Mouse (Mus musculus): ENCODE data around the gene Rin3. TPM values are rescaled to one million over a fixed set of nuclear protein-coding genes. Genes with fewer than 3 reads are reported as not detected.
"Not testable (repeated sequence)": the region's sequence is repeated elsewhere in the genome, so short reads cannot be mapped to it uniquely, and the experiment has no call there.

Rin3 gene
- 10 to 100 TPM; 19.2 to 21.6 TPM for total RNA-seq (2021)
- long read RNA-seq, experiment 1, partial matches to known transcripts = 9 of 10 reads
- long read RNA-seq, experiment 1, other reads (novel, unspliced or antisense) = 1 of 10 reads
- long read RNA-seq, experiment 2, partial matches to known transcripts = 1 of 2 reads
- long read RNA-seq, experiment 2, other reads (novel, unspliced or antisense) = 0 of 2 reads

DNA sequence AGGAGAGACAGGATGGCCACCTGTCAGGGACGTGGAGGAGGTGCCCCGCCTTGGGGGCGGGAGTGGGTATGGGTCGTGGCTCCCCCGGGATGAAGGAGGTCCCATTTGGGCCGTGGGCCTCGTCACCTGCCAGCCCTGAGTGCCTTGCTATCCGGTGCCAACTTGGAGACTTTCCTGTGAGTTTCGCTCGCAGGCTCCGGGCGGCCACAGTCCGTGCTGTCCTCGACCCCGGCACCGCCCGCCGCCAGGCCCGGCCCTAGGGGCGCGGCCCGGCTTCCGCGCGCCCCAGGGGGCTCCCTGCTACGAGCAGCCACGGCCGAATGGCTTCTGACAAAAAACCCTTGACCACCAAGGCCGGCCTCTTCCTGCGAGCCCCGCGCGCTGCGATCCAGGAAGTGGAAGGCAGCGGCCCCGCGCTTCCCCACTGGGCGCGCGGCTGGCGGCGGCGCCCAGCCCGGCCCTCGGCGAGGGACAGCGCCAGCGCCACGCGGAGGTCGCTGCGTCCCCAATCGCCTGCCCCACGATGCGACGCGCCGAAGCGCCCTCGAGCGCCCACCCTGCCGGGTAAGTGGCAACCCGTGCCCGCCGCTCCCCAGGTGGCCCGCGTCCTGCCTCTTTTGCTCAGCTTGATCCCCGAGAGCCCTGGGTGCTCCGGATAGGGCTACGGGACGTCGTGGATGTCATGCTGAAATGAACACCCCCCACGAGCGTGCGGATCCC is at the start of gene Rin3:
Gene Rin3, plus strand, starts transcription at position 286 of the 720 bp plus-strand sequence.
- peak; percentile 77 for DNase-seq

DNA sequence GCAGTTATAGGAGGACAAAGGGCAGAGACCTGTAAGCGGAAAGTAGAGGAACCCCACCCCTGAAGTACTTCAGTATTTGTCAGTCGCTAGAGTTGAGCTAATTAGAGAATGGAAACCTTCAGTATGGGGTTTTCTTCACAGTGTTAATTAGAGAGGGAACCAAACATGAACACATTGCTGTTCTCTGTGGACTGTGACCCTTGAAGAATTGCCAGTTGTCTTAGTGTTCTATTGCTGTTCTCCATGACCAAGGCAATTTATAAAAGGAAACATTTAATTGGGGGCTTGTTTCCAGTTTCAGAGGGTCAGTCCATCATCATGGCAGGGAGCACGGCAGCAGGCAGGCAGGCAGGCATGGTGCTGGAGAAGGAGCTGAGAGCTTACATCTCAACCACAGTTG is 47.3 kb upstream of the Rin3 start:
- DNase-seq = no peak

DNA sequence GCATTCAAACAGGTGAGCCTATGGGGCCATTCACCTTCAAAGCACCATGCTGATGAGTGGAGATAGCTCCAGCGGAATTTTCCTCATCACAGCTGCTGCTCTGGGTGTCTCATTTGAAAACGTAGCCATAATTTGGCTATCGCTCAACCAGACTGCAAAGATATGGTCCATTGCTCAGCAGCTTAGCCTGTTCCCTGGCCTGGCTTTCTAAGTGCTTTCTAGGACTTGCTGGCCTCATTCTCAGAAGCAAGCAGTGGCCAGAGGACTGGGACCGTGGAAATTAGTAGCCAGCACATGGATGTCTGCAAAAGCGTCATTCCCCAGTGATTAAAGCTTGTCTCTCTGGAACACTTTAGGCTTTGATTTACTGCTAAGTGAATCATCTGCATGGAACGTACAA is 46.5 kb upstream of the Rin3 start:
- no peak for DNase-seq

DNA sequence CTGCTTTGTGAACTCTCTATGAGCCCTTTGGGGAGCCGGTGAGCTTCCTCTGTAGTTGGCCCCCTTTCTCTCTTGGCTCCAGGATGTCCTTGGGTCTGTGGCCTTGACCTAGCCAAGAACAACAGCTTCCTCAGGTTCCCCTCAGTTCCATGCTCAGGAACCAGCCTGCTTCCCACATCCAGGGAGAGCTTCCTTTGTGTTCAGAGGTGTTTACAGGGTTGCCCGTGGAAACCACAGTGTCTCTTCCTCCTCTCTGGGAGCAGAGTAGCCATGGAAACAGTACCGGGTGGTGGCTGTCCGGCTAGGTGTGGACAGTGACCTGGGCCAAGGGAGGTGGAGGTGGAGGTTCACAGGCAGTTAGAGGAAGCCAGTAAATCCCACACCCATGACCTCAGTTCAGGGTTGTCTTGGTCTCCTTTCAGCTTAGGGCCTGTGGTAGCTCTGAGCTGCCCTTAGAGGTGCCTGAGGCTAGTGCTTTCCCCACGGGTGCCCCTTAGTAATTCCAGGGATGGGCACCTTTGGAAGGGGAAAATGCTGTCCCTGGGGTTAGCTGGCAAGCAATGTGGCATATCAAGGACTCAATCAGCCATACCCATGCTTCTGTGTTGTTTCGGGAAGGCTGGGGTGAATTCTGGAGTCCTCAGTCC is 40.6 kb upstream of the Rin3 start:
- peak; percentile 7 for DNase-seq

DNA sequence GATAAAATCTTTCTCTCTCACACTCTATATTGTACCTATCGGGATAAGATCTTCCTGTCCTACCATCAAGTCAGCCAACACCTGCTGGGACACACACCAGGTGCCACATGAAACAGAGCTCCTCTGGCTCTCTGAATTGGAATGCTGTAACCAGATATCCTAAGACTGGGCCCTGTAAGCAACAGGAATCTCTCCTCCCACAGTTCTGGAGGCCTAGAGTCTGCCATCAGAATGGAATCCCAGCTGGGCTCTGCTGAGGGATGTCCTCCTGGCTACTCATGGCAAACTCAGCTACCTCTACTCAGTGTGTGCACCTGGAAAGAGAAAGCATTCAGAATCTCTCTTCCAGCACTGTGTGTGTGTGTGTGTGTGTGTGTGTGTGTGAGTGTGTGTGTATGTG is 38.9 kb upstream of the Rin3 start:
- no peak for DNase-seq

DNA sequence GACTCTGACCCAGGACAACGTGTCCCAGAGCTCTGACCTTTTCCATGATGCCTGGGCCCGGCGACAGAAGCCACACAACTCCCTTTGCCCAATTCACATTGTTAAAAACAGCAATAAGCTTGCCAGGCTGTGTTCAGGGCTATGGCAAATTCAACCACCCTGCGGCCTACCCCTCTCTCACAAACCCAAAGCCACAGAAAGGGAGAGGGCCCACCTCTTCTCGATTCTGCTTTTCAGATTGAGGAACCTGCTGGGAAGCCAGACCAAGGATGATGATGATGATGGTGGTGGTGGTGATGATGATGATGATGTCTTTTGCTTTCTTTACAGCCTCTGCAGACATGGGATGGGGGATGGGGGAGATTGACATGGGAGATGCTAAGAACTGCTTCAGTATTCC is 36.6 kb upstream of the Rin3 start:
- DNase-seq = no peak

DNA sequence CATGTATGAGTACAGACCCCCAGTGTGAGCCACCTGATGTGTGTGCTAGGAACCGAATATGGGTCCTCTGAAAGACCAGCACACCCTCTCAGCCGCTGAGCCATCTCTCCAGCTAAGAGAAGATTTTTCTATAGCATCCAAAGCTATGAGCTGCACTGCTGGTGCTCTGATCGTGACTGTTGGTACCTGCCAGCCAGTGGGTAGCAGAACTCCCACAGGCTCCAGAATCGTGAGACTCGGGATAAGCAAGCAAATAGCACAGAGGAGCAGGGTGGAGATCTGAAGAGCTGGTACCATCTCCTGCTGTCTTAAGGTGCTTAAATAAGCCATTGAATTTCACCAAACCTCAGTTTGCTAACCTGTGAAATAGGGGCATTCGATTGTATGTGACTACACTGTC is 34.7 kb upstream of the Rin3 start:
- no peak for DNase-seq

DNA sequence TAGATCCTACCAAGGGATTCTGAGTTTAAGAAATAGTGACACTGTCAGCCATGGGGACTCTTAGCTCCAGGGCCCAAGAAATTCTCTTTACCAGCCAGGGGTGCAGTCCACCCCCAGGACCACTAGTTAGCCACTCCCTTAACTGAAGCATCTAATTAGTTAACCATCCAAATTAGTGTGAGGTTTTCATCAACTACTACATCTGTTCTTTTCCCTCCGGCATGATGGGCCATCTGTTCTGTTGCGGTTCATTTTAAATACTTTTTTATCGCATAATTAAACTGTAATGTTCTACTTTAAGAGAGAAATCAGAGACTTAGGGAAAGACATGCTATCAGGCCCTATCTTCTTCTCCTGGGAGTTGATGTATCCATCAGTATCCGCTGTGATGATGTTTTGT is 32.5 kb upstream of the Rin3 start:
- DNase-seq = no peak

DNA sequence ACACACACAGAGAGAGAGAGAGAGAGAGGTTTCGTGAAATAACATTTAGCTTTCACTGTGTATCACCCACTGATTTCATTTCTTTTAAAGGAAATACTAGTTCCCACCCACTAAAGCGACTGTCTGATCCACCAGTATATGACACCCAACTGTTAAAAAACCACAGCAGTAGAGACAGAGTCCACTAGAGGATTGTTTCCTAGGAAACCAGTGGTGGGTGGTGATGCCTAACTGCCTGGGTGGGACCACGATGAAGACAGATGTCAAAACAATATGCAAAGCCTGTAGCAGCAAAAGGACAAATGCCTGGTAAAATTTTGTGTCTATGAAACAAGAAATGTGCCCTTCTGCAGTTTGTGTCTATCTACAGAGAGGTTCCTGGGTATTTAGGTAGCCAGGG is 31.8 kb upstream of the Rin3 start:
- no peak for DNase-seq

DNA sequence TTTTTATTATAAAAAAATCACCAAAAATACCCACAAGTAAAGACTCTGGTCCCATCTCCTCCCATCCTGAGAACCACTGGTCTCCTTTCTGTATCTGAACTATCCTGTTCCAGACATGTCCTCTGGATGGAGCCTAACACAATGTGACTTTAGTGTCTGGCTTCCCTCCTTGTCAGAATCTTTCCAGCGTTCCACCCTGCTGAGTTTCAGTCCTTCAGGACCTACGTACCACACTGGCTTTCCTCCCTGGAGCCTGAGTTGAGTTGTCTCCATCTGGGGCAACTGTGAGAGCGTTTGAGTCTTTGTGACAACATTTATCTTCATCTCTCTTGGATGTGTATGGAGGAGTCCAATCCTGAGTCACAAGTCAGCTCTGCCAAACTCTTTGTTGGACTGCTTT is 30.9 kb upstream of the Rin3 start:
- DNase-seq = no peak

DNA sequence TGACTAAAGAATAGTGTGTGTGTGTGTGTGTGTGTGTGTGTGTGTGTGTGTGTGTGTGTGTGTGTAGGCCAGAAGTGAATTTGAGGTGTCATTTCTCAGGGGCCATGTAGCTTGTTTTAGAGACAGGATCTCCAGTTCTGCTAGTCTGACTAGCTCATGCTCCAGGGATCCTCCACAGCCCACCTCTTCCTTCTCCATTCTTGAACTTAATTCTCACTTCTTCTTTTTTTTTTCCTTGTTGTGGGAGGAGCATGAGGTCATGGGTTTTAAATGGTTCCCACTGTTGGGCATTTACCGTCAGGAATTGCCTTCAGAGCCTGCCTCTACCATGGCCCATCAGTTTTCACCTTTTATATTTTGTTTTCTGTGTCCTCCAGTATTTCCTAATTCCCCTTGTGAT is 30.3 kb upstream of the Rin3 start:
- no peak for DNase-seq

DNA sequence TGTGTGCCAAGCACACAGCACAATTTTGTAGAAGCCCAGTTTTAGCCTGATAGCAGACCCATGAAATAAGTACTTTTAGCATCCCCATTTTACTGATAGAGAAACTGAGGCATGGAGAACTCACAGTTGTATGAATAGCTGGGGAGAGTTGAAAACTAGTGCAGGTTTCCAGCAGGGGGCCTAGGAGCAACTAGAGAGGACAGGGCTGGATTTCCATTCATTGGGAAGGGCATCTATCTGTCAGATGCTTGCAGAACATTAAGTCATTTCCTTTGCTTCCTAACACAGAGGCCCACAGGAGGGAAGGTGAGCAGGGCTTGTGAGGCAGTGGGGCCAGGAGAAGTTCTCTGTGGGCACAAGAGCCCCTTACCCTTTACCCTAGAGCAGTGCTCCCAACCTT is 27.8 kb upstream of the Rin3 start:
- DNase-seq = no peak

DNA sequence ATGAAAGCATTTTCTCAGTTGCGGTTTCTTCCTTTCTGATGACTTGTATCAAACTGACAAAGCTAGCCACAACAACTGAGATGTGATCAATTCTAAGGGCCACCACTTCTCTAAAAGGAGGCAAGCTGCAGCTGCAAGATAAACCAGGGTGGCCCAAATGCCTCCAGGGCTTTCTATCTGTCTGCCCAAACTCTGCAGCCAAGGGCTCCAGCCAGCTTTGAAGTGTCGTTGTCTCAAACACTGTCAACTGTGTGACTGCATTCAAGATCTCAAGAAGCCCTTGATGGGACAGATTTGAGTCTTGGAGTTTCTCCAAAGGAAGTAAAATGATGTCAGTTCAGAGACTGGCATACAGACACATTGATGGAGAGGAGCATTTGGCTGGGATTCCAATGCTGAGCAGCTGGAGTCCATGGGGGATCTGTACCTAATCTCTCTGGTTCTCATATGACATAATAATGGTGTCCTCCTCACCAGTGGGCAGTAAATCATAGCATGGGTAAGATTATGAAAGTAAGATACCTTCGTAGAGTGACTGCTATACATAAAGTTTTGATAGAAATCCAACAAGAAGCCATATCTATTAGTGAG is 24.2 kb upstream of the Rin3 start:
- DNase-seq = no peak

DNA sequence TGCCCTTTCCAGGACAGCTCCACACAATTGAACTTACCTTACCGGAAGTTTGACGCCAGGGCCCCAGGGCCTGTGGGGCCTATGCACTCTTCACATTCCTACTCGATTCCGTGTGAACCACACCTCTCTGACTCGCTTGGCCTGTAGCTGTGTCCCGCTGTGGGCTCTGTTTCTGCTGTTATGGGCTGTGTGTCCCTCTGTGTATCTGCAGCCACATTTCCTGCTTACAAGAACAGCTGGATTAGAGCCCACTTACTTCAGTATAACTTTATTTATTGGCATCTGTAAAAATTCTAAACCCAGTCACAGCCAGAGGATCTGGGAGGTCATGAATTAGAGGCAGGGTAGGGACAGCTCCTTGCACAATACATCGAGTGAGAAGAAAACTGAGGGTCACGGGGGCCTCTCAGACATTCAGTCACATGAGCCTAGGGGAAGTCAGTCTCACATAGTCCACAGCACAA is 20.9 kb upstream of the Rin3 start:
- DNase-seq = no peak

DNA sequence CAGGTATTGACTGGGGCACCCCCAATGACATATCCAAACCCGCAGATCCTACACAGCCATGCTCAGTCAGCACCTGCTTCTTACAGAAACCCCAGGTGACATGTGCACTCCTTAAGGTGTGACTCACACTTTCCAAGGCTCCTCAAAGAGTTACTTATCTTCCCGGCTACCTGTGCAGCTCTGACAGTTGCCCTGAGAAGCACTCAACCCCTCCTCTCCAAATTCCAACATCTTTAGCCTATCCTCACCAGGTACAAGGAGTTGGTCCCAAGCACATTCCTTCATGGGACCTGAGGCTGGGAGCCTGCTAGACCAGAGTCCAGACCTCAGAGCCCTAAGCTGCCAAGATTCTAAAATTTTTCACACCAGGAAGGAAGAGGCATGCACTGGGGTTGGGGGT is 20.0 kb upstream of the Rin3 start:
- no peak for DNase-seq

DNA sequence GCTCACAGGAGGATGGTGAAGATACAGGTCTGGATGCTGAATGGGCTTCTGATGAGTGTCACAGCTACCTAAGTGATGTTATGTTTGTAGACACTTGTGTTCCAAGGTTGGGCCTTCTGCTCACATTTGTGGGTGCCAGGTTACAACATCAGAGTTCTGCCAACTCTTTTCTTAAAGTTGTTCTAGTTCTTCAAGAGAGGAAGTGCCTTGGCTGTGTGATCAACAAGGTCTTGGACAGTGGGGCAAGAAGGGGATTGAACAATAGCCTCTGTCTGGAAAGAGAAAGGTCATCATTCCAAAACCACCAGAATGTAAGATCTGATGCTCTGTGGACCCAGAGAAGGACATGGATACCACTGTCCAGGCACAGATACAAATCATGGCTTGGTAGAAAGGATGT is 19.6 kb upstream of the Rin3 start:
- no peak for DNase-seq

DNA sequence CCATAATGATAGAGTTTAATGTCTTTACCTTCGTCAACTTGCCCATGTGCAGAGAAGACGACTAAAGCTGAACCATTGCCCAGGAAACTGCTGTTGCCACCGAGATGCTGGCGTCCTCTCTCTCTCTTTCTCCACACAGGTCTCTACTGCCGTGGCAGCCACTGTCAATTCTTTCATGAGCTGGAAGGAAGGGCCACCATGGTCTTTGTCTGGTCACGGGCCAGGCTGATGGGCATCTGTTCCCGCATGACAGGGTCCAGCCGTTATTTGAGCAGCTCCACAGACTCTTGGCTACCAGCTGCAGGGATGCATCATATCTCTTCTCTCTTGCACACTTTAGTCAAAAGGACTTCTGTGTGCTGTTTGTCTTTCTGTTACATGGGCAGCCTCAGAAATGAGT is 16.4 kb upstream of the Rin3 start:
- DNase-seq = no peak

DNA sequence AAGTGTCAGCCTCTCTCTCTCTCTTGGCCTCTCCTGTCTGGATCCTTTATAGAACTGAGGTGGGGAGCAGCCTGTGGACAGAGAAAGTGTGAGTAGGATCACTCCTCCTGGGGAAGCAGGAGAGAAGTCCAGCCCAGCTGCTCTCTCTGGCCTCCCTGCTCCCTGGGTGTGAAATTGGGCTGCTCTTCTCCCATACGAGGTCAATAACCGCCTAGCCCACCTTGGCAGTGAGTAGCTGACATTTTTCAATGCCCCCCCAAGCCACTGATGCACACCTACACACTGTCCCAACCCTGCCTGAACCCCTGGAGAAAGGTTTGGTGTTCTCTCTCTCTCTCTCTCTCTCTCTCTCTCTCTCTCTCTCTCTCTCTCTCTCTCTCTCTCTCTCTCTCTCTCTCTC is 13.7 kb upstream of the Rin3 start:
- DNase-seq = no peak

DNA sequence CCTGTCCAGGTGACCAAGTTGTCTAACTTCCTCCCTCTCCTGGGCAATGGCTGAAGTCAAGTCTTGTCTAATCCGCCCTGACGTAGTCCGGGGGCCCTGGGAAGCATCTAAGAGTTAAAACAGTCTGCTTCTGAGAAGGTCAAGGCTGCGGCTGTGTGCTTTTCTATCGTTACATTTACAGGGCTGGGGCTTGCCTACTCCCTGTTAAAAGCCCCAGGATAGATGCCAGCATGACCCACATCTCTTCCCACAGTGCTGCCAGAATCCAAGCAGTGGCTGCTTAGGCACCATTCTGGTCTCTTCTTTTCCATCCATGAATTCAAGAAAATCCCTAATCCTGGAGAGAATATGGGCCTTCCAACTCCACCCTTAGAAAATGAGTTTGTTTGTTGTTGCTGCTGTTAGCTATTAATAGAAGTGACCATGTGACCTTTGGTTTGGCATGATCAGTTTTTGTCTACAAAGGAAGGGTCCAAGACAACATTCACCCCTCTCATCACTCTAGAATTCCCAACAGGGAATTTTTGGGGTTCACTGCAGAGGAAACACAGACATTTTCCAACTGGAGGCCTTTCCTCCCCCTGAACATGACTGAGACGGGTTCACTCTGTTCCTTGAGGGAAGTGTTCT is 12.0 kb upstream of the Rin3 start:
- no peak for DNase-seq

DNA sequence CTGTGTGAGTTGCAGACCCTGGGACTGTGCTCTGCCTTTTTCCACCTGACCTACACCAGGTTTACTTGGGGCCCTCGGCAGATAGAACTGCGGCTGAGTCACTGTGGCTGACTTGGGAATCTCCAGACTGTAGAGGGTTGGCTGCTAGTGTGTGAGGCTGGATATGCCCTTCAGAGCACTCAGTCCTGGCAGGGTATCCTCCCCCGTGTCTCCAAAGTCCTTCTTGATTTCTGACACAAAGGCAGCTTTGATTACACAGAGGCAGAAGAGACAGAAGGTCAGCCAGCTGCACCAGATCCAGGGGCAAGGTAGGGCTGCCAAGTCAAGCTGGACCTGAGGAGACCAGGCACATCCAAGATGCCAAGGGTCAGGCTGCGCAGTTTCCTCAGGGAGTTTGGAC is 11.4 kb upstream of the Rin3 start:
- DNase-seq = peak; percentile 83

DNA sequence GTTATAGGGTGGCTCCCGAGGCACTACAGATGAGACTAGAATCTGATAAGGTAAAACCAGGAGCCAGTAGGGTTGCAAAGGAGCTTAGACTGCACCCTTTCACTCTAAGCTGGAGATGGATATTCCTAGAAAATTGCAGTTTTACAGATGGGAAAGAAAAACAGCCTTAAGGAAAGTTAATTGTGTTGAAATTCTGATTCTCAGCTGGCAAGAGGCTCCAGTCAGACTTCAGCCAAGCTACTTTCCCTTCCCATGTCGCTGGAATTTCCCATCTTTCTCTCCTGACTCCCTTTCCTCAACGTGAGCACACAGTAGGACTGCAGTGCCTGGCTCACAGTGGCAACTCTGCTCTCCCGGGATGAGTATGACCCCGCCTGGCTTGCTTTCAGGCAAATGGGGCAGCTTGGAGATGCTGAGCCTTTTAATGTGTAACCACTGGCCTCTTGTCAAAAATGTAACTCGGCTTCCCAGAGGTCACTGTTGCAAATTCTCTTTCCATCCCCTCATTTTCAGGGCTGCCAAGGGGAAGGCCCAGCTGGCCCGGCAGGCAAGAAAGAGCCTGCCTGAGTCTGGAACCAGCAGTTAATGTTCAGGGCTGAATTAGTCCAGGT is 6.9 kb upstream of the Rin3 start:
- DNase-seq = peak; percentile 70

DNA sequence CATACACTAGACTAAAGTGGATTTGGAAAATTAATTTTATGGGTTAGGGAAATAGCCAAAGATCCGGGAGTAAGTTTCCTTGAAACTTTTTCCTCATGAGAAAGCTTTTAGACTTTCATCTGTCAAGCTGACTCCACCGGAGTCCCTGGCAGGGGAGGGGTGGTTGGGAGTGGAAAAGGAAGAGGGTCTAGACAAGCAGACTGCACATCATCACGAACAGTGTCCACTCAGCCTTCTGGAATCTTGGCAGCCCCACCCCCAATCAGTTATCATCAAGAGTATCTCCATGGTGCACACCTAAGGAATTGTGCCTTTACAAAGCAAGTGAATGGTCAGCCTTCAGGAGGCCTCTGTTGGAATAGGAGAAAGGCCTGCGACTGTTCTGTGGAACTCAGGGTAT is 2.6 kb upstream of the Rin3 start:
- DNase-seq = not testable (repeated sequence)

Measured in adrenal gland, postnatal 10 days (tissue).